In genomic region chr16:42570246-42570996, GRCm38 (mm10) we compare ENCODE assay signal across 17 mouse cellular contexts.
A peak's percentile ranks its signal among the peaks of the same experiment; 100 is the strongest.
DNase-seq lines count a peak whose midpoint lies in the region; ATAC-seq lines count a peak whose summit lies in the region.
"Had no signal": no experiment of that assay in that cellular context is flagged by ENCODE, and none has a peak within 500 bp of the region (broad histone marks: within the 10 kb centered on the region; RNA-seq: fewer than 3 reads in every experiment).

No protein-coding gene starts in this region.

- DNase-seq in hindbrain, embryonic 14.5 days (ENCODE audit: low spot score), result no peak
- DNase-seq in telencephalon, adult 2 months (ENCODE audit: low read depth, low spot score), result peak; percentile 43
- DNase-seq in gastrocnemius, adult 18-20 months (ENCODE audit: low spot score), result no peak
- no peak for DNase-seq in adipocyte (ENCODE audit: low spot score)
- DNase-seq: adrenal gland, postnatal 10 days; cerebellum, postnatal 10 days; gastrocnemius, postnatal 10 days; heart, postnatal 10 days; kidney, adult 11 months; kidney, postnatal 25 days; lung, embryonic 14.5 days had no signal

- no peaks in the 10 kb centered on the region for H3K9me3 ChIP-seq in neural tube, embryonic 13.5 days
- H3K9me3 ChIP-seq in neural tube, embryonic 15.5 days (replicated peaks), result no peaks in the 10 kb centered on the region
- H3K9me3 ChIP-seq in forebrain, embryonic 12.5 days, result no peaks in the 10 kb centered on the region
- no peaks in the 10 kb centered on the region for H3K9me3 ChIP-seq in hindbrain, embryonic 14.5 days (ENCODE audit: control insufficient read depth, low read length)

- 0 out of 2 replicates have a peak, but pooled peaks have one; percentile 19 for ATAC-seq in neural tube, embryonic 13.5 days (ENCODE audit: low read depth)
- no peak; the same call in 1 of the 2 replicates for ATAC-seq in neural tube, embryonic 15.5 days (ENCODE audit: low FRiP score)
- ATAC-seq in forebrain, embryonic 12.5 days (ENCODE audit: low FRiP score), result peak; percentile 39; the same call in 1 of the 2 replicates
- ATAC-seq in hindbrain, embryonic 14.5 days (ENCODE audit: low FRiP score), result peak; percentile 55; the same call in 1 of the 2 replicates
- ATAC-seq: CD4-positive, CD25-positive, alpha-beta regulatory T cell, adult 4 months had no signal

- H3K4me1 ChIP-seq in neural tube, embryonic 13.5 days (replicated peaks), result peaks cover 5% of the 10 kb centered on the region
- H3K4me1 ChIP-seq in neural tube, embryonic 15.5 days, result peaks cover 5% of the 10 kb centered on the region
- H3K4me1 ChIP-seq in forebrain, embryonic 12.5 days, result peaks cover 6% of the 10 kb centered on the region
- peaks cover 6% of the 10 kb centered on the region for H3K4me1 ChIP-seq in hindbrain, embryonic 14.5 days (replicated peaks; ENCODE audit: control insufficient read depth, insufficient read depth, low read length)

- H3K4me3 ChIP-seq in neural tube, embryonic 13.5 days, result no peak overlapping the region
- no peak overlapping the region for H3K4me3 ChIP-seq in neural tube, embryonic 15.5 days (replicated peaks)
- no peak overlapping the region for H3K4me3 ChIP-seq in forebrain, embryonic 12.5 days (replicated peaks)
- no peak overlapping the region for H3K4me3 ChIP-seq in hindbrain, embryonic 14.5 days (replicated peaks; ENCODE audit: low read length)
- H3K4me3 ChIP-seq: myocyte had no signal

- 0 out of 2 replicates have a peak overlapping the region, but pooled peaks have one; percentile 29 for H3K27ac ChIP-seq in neural tube, embryonic 13.5 days (replicated peaks)
- no peak overlapping the region for H3K27ac ChIP-seq in neural tube, embryonic 15.5 days (replicated peaks)
- no peak overlapping the region for H3K27ac ChIP-seq in forebrain, embryonic 12.5 days
- peak overlapping the region; percentile 21 for H3K27ac ChIP-seq in hindbrain, embryonic 14.5 days

- H3K27me3 ChIP-seq in neural tube, embryonic 13.5 days, result no peaks in the 10 kb centered on the region
- H3K27me3 ChIP-seq in neural tube, embryonic 15.5 days (replicated peaks), result no peaks in the 10 kb centered on the region
- no peaks in the 10 kb centered on the region for H3K27me3 ChIP-seq in forebrain, embryonic 12.5 days
- H3K27me3 ChIP-seq in hindbrain, embryonic 14.5 days (ENCODE audit: control insufficient read depth, insufficient read depth, low read length), result no peaks in the 10 kb centered on the region

- H3K36me3 ChIP-seq in neural tube, embryonic 13.5 days, result no peaks in the 10 kb centered on the region
- H3K36me3 ChIP-seq in neural tube, embryonic 15.5 days, result no peaks in the 10 kb centered on the region
- no peaks in the 10 kb centered on the region for H3K36me3 ChIP-seq in forebrain, embryonic 12.5 days (replicated peaks)
- H3K36me3 ChIP-seq in hindbrain, embryonic 14.5 days (replicated peaks; ENCODE audit: control insufficient read depth, insufficient read depth), result no peaks in the 10 kb centered on the region

- H3K4me2 ChIP-seq in neural tube, embryonic 13.5 days, result no peak overlapping the region
- H3K4me2 ChIP-seq in neural tube, embryonic 15.5 days, result no peak overlapping the region
- no peak overlapping the region for H3K4me2 ChIP-seq in forebrain, embryonic 12.5 days
- H3K4me2 ChIP-seq in hindbrain, embryonic 14.5 days (replicated peaks), result no peak overlapping the region
- H3K4me2 ChIP-seq: liver, embryonic 11.5 days; lung, embryonic 14.5 days had no signal

- H3K9ac ChIP-seq in neural tube, embryonic 13.5 days, result no peak overlapping the region
- no peak overlapping the region for H3K9ac ChIP-seq in neural tube, embryonic 15.5 days (replicated peaks)
- no peak overlapping the region for H3K9ac ChIP-seq in forebrain, embryonic 12.5 days
- no peak overlapping the region for H3K9ac ChIP-seq in hindbrain, embryonic 14.5 days
- H3K9ac ChIP-seq: lung, embryonic 14.5 days had no signal

- 64% methylated on average over 6 of the region's 6 CpGs for WGBS in neural tube, embryonic 13.5 days
- WGBS in neural tube, embryonic 15.5 days, result 62% methylated on average over 6 of the region's 6 CpGs
- WGBS in forebrain, embryonic 12.5 days, result 64% methylated on average over 6 of the region's 6 CpGs
- WGBS in hindbrain, embryonic 14.5 days, result 52% methylated on average over 6 of the region's 6 CpGs

Comparison
In these comparisons a context has a peak if more than half of its experiments do, and no peak if none do; other contexts are left out.
1. H3K27ac ChIP-seq: peak in neural tube, embryonic 13.5 days (single experiment) and hindbrain, embryonic 14.5 days (single experiment); none in neural tube, embryonic 15.5 days (single experiment) and forebrain, embryonic 12.5 days (single experiment).